Mouse (Mus musculus): ENCODE results near the gene Ubtf. TPM values are rescaled to one million over a fixed set of nuclear protein-coding genes. Genes with fewer than 3 reads are reported as not detected.

Ubtf gene
- polyA plus RNA-seq, 1 experiment from 2014 or later = 107 TPM

DNA sequence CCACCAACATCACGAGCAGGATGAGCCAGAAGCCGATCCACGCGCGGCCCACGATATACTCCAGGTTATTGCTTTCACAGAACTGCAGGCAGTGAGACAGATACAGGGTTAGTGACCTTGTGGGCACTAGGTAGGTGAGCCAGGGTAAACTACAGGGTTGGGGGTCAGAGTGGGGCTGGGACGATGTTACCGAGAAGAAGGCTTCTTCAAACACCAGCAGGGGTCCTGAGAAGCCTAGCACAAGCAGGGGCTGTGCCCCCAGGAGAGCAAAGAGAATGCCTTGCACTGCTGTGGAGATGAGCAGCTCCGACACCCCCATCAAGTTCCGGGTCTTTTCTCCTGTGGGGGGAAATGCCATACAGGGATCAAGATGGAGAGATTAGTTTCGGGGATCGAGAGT lies 36.6 kb upstream of the Ubtf start:
- Histone ChIP-seq H3K9me3 (no peaks in the 10 kb centered on the region), H3K4me2 (replicated peaks) (no peak overlapping the region), H3K4me1 (no peaks in the 10 kb centered on the region), H3K36me3 (no peaks in the 10 kb centered on the region), H3K9ac (replicated peaks) (no peak overlapping the region), H3K27me3 (no peaks in the 10 kb centered on the region), H3K4me3 (no peak overlapping the region), H3K27ac (replicated peaks) (no peak overlapping the region)
- 87% methylated on average over 12 of the region's 12 CpGs for whole genome bisulfite sequencing
- ATAC-seq (replicated peaks) = no peak

DNA sequence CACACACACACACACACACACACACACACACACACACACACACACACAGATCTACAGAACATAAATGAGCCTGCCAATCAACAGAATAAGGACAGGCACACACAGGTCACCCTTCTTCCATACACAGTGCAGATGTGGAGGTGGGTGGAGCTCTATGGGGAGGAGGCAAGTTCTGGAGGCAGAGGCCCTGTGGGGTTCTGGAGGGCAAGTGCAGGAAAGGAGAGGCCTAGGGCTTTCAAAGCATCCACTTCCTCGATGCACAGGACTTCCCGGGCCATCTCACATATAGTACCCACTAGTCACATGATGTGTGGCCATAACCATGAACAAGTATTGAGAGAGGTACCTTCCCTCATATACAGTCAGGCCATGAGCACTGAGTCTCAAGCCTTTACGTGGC lies 36.0 kb upstream of the Ubtf start:
- no peaks in the 10 kb centered on the region for H3K36me3 ChIP-seq
- H3K4me1 ChIP-seq = no peaks in the 10 kb centered on the region
- WGBS = 90% methylated on average over 3 of the region's 3 CpGs
- H3K4me2 ChIP-seq (replicated peaks) = no peak overlapping the region
- no peak overlapping the region for H3K9ac ChIP-seq (replicated peaks)
- H3K27me3 ChIP-seq = no peaks in the 10 kb centered on the region
- no peak overlapping the region for H3K4me3 ChIP-seq
- no peaks in the 10 kb centered on the region for H3K9me3 ChIP-seq
- no peak for ATAC-seq (replicated peaks)
- no peak overlapping the region for H3K27ac ChIP-seq (replicated peaks)

DNA sequence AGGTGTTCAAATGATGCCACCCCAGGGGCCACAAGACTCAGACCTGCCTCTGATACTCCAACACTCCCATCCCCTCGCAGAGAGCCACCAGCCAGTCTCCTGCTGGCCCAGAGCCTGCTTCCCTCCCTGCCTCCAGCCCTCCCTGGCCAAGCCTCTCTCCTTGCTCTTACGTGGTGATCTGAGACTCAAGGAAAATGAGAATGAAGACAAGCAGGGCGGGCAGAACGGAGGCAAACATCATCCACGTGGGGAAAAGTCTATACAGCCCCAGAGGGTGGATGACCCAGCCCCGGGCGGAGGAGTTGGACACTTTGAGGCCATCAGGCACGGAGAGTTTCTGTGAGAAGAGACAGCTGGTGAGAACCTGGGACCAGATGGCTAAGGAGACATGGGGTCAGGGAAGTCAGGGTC lies 33.5 kb upstream of the Ubtf start:
- Histone ChIP-seq H3K27me3 (no peaks in the 10 kb centered on the region), H3K4me2 (replicated peaks) (no peak overlapping the region), H3K9me3 (no peaks in the 10 kb centered on the region), H3K9ac (replicated peaks) (no peak overlapping the region), H3K27ac (replicated peaks) (no peak overlapping the region), H3K4me3 (no peak overlapping the region), H3K4me1 (no peaks in the 10 kb centered on the region), H3K36me3 (no peaks in the 10 kb centered on the region)
- ATAC-seq (replicated peaks) = no peak
- WGBS = 48% methylated on average over 8 of the region's 8 CpGs

DNA sequence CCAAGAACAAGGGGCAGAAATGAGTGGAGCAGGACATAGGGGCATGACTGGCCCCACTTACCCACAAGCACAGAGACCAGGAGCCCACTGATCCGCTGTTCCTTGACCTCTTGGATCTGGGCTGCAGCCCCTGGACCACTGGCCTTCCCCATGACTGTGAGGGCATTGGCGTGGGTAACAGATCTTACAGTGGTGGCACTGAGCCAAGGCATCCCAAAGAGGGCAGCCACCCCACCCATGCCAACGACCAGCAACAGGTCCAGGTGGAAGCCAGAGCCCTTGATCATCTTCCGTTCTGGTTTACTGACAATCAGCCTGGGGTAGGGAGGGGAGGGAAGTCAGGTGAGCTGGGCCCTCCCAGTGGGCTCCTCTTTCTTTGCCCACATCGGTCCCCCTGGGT lies 32.8 kb upstream of the Ubtf start:
- no peaks in the 10 kb centered on the region for H3K4me1 ChIP-seq
- no peaks in the 10 kb centered on the region for H3K36me3 ChIP-seq
- H3K4me3 ChIP-seq = no peak overlapping the region
- H3K27me3 ChIP-seq = no peaks in the 10 kb centered on the region
- H3K27ac ChIP-seq (replicated peaks) = no peak overlapping the region
- no peak overlapping the region for H3K9ac ChIP-seq (replicated peaks)
- no peak overlapping the region for H3K4me2 ChIP-seq (replicated peaks)
- WGBS = 47% methylated on average over 5 of the region's 5 CpGs
- ATAC-seq (replicated peaks) = no peak
- H3K9me3 ChIP-seq = no peaks in the 10 kb centered on the region

DNA sequence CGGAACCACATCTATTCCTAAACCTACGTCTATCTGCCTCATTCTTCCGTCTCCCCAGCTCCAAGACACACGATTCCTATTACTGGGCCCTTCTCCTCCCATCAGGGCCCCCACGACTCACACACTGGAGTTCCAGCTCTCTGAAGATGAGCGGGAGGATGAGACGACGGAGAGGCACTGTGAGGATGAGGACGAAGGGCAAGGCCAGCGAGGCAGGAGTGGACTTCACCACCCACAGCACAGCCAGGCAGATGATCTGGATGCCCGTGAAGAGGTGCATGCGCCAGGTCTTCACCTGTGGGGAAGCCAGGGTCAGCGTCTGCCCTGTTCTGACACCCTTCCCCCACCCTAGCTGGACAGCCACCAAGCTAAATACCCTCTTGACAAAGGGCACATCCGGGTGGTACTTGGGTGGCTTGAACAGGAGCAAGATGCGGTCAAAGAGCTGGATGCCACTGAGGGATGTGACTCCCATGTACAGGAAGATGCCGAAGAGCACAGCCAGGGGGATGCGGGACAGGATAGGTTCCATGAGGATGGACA lies 31.5 kb upstream of the Ubtf start:
- H3K4me3 ChIP-seq = no peak overlapping the region
- 89% methylated on average over 17 of the region's 17 CpGs for WGBS
- H3K9ac ChIP-seq (replicated peaks) = no peak overlapping the region
- no peaks in the 10 kb centered on the region for H3K4me1 ChIP-seq
- H3K4me2 ChIP-seq (replicated peaks) = no peak overlapping the region
- no peaks in the 10 kb centered on the region for H3K36me3 ChIP-seq
- H3K27me3 ChIP-seq = no peaks in the 10 kb centered on the region
- H3K27ac ChIP-seq (replicated peaks) = no peak overlapping the region
- ATAC-seq (replicated peaks) = no peak
- H3K9me3 ChIP-seq = no peaks in the 10 kb centered on the region

DNA sequence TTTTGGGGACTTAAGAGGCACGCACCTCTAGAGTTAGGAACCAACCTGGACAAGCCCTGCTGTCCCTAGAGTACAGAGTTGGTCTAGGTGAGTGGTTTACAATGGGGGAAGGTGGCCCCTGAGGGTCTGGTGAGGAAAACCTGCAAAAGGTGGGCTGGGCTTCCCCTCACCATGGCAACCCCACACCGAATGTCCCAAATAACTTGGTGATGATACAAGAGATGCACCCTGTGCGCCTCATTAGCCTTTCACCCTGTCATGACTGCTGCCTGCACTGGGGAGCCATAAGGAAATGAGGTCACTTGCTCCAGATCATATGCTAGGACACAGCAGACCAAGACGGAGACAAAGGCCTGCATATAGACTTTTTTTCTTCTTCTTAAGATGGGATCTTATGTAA lies 30.9 kb upstream of the Ubtf start:
- Histone ChIP-seq H3K4me1 (no peaks in the 10 kb centered on the region), H3K9ac (replicated peaks) (no peak overlapping the region), H3K9me3 (no peaks in the 10 kb centered on the region), H3K4me3 (no peak overlapping the region), H3K4me2 (replicated peaks) (no peak overlapping the region), H3K36me3 (no peaks in the 10 kb centered on the region), H3K27ac (replicated peaks) (no peak overlapping the region), H3K27me3 (no peaks in the 10 kb centered on the region)
- no peak for ATAC-seq (replicated peaks)
- 89% methylated on average over 4 of the region's 4 CpGs for WGBS

DNA sequence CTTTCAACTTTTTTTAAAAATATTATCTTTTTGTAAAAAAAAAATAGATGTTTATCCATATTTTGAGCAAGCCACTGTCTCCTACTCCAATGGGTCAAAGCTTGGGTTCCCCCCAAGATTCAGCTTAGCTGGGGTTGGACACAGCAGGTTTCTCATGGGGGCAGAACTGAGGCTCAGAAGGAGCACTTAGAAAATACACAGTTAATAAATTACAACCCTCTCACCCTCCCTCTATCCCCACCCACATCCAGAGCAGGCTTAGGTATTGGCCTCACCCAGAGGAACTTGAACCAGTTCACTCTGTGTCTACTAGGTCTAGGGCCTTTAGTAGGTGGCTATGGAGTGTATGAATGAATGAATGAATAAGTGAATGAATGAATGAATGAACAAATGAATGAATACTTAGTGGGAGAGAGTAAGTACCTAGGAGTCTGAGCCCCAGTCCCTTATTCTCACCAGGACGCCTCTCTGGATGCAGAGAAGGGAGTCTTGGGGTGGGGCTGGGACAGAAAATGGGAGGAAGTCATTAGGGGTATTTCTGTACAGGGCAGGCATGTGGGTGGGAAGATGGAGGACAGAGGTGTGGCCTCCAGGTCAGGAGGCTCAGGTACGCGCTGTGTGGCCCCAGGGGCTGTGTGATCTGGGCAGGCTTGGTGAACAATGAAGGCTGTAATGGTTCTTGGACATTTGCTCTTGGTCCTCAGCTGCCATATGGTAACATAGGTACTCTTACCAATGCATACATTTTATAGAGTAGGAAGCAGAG lies 29.8 kb upstream of the Ubtf start:
- Histone ChIP-seq H3K4me3 (no peak overlapping the region), H3K27me3 (no peaks in the 10 kb centered on the region), H3K4me2 (replicated peaks) (no peak overlapping the region), H3K27ac (replicated peaks) (no peak overlapping the region), H3K9me3 (no peaks in the 10 kb centered on the region), H3K9ac (replicated peaks) (no peak overlapping the region), H3K4me1 (no peaks in the 10 kb centered on the region), H3K36me3 (no peaks in the 10 kb centered on the region)
- no peak for ATAC-seq (replicated peaks)
- 91% methylated on average over 3 of the region's 3 CpGs for WGBS

DNA sequence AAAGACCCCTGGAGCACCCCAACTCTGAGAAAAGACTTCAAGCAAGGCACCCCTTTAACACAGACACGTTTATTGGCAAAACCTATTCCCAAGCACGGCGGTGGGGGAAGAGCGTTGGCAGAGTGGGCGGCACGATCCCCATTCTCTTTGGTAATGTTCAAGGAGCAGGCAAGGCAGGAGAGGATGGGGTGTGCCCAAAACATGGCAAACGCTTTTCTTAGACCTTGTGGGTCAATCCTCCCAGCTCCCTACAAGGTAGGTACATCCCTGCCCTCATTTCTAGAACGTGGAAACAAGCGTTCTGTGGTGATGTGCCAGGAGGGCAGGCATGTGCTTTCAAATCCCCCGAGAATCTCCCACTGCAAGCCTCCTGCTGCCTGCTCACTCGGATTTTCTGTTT lies 29.2 kb upstream of the Ubtf start:
- Histone ChIP-seq H3K36me3 (no peaks in the 10 kb centered on the region), H3K9ac (replicated peaks) (no peak overlapping the region), H3K4me1 (no peaks in the 10 kb centered on the region), H3K9me3 (no peaks in the 10 kb centered on the region), H3K27ac (replicated peaks) (no peak overlapping the region), H3K4me2 (replicated peaks) (no peak overlapping the region), H3K4me3 (no peak overlapping the region), H3K27me3 (no peaks in the 10 kb centered on the region)
- 85% methylated on average over 11 of the region's 11 CpGs for WGBS
- no peak for ATAC-seq (replicated peaks)

DNA sequence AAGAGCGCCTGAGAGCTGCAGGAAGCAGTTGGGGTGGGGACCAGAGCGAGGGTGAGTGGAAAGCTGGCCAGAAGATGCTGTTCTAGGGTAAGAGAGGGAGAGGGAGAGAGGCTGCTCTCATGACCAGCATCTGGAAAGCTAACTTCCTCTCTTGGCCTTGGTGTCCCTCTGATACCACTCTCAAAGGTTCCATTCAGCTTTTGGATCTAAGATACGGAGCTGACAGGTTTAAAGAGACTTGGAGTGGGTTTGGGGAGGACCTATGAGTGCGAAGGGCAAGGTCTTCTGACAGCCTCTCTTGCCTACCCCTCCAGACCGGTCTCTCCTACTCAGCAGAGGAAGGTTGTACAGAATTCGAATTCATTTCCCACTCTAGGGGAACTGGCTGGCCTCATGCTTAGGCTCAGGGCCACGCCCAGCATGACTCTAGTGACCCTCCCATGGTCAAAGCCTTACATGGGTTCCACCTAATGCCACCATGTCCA lies 28.6 kb upstream of the Ubtf start:
- no peak overlapping the region for H3K4me2 ChIP-seq (replicated peaks)

DNA sequence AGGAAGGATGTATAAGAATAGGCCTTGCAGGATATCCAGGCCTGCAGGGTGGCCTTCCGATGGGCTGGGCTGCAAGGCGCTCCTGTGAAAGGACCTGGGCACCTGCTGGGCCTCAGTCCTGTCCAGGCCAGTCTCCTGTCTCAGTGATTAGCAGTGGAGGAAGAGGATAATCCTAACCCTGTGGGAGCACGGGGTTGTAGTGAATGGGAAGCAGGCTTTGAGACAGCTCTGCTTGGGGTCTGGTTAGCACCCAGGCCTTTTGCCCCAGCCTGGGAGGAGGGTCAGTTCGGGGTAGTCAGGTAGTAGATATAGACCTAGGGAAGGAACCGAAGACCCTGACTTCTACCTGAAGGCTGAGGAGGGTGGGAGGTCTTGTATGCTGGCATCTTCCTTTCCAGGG lies 28.1 kb upstream of the Ubtf start:
- WGBS = 56% methylated on average over 5 of the region's 5 CpGs
- Histone ChIP-seq H3K27me3 (no peaks in the 10 kb centered on the region), H3K36me3 (no peaks in the 10 kb centered on the region), H3K4me1 (no peaks in the 10 kb centered on the region), H3K4me3 (no peak overlapping the region), H3K27ac (replicated peaks) (no peak overlapping the region), H3K4me2 (replicated peaks) (no peak overlapping the region), H3K9me3 (no peaks in the 10 kb centered on the region), H3K9ac (replicated peaks) (no peak overlapping the region)
- no peak for ATAC-seq (replicated peaks)

More for the DNA sequence above, 28.6 kb upstream of the Ubtf start:
- no peaks in the 10 kb centered on the region for H3K27me3 ChIP-seq
- no peaks in the 10 kb centered on the region for H3K36me3 ChIP-seq
- H3K9ac ChIP-seq (replicated peaks) = no peak overlapping the region
- H3K27ac ChIP-seq (replicated peaks) = no peak overlapping the region
- no peak for ATAC-seq (replicated peaks)
- no peaks in the 10 kb centered on the region for H3K4me1 ChIP-seq
- no peak overlapping the region for H3K4me3 ChIP-seq
- WGBS = 92% methylated on average over 7 of the region's 7 CpGs
- H3K9me3 ChIP-seq = no peaks in the 10 kb centered on the region

DNA sequence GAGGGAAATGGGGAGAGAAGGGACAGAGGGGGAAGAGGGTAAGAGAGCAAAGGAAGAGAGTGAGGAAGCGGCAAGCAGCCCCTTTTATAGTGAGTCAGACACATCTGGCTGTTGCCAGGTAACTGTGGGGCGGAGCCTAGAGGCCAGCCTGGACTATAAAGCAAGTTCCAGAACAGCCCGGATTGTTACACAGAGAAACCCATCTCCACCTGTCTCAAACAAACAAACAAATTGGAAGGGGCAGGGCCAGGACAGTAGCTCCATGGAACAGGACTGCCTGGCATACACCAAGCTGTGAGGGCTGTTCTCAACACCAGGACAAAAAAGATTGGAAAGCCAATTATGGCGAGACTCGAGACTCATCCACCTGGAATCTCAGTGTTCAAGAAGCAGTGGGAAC lies 27.4 kb upstream of the Ubtf start:
- ATAC-seq (replicated peaks) = no peak
- H3K4me3 ChIP-seq = no peak overlapping the region
- no peaks in the 10 kb centered on the region for H3K27me3 ChIP-seq
- 66% methylated on average over 5 of the region's 5 CpGs for WGBS
- H3K36me3 ChIP-seq = no peaks in the 10 kb centered on the region
- H3K9ac ChIP-seq (replicated peaks) = no peak overlapping the region
- H3K9me3 ChIP-seq = no peaks in the 10 kb centered on the region
- H3K4me1 ChIP-seq = no peaks in the 10 kb centered on the region
- no peak overlapping the region for H3K27ac ChIP-seq (replicated peaks)
- no peak overlapping the region for H3K4me2 ChIP-seq (replicated peaks)

DNA sequence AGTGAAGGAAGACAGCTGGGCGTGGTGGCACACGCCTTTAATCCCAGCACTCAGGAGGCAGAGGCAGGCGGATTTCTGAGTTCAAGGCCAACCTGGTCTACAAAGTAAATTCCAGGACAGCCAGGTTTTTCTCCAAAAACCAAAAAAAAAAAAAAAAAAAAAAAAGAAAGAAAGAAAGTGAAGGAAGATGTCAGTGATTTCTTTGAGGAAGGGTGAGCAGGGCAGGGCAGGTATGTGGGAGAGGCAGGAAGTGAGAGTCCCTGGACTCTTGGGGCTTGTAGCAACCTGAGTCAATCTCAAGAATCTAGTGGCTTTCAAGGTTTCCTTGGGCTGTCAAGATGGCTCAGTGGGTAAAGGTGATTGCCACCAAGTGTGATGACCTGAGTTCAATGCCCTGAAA lies 24.9 kb upstream of the Ubtf start:
- no peak overlapping the region for H3K27ac ChIP-seq (replicated peaks)
- no peaks in the 10 kb centered on the region for H3K36me3 ChIP-seq
- H3K4me2 ChIP-seq (replicated peaks) = no peak overlapping the region
- no peaks in the 10 kb centered on the region for H3K9me3 ChIP-seq
- H3K4me3 ChIP-seq = no peak overlapping the region
- no peak for ATAC-seq (replicated peaks)
- peaks cover under 1% of the 10 kb centered on the region; the same call in 1 of the 2 replicates for H3K4me1 ChIP-seq
- WGBS = 92% methylated on average over 3 of the region's 3 CpGs
- H3K9ac ChIP-seq (replicated peaks) = no peak overlapping the region
- no peaks in the 10 kb centered on the region for H3K27me3 ChIP-seq

DNA sequence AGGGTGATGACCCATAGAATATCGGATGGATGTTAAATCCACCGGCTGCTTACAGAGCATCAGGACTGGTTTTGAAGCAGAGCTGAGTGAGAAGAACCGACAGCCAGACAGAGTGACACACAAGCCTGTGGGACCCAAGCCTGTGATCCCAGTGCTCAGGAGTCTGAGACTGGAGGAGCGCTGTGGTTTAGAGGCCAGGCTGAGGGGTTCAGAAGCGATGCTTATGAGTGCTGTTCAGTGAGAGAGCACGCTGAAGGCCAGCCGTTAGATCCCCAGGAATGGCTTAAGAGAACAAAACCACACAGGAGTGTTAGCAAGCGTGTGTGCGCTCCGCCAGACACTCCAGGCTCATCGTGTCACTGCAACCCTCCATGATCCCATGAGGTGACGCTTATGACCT lies 23.2 kb upstream of the Ubtf start:
- H3K9me3 ChIP-seq = no peaks in the 10 kb centered on the region
- H3K27ac ChIP-seq (replicated peaks) = no peak overlapping the region
- no peak overlapping the region for H3K4me2 ChIP-seq (replicated peaks)
- peaks cover 11% of the 10 kb centered on the region for H3K4me1 ChIP-seq
- H3K36me3 ChIP-seq = no peaks in the 10 kb centered on the region
- no peaks in the 10 kb centered on the region for H3K27me3 ChIP-seq
- H3K9ac ChIP-seq (replicated peaks) = no peak overlapping the region
- ATAC-seq (replicated peaks) = no peak
- no peak overlapping the region for H3K4me3 ChIP-seq
- 58% methylated on average over 12 of the region's 12 CpGs for WGBS

Measured in forebrain, embryonic 15.5 days (tissue).